Mouse (Mus musculus) CH12.LX (cell line): Measurements from ENCODE around the gene A230050P20Rik.

Source experiments
- MAX ChIP-seq: IDR thresholded peaks from 2 replicates; pipeline ENCODE4 v1.6.1; 2011; ENCODE audit warnings: low read length, improper control_type of control experiment
- POLR2A ChIP-seq: IDR thresholded peaks from 2 replicates; pipeline ENCODE4 v1.6.1; 2011; ENCODE audit warnings: low read depth, mild to moderate bottlenecking, improper control_type of control experiment, low read length

DNA sequence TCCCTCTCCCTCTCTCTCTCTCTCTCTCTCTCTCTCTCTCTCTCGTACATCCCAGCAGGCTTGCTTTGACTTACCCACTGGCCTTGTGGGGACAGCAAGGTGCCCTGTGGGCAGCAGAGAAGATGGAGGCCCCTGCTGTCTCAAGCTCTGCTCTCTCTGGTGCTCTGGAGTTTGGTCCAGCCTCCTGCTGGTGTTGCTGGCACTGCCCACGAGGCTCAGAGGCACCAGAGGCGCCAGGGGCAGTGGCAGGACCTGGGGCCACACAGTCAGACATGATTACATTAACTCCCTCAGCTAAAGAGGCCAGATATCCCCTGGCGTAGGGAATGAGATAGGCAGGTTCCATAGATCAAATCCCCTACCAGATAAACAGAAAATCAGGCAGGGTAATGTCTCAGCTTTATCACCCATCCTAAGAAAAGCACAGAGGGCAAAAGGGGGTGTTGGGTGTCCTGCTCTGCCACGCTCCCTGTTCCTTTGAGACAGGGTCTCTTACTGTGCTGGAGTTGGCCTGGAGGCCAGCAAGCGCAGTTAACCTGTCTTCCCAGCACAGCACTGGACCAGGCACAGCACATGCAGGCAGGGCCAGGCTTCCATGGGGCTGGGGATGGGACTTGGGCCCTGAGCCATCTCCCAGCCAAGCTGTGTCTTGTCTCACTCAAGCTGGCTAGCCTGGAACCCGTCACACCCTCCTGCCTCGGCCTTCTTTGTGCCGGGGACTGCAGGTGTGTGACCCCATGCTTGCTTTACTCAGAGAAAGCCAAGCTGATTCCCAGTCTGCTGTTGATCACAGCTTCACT lies 8.1 kb downstream of the A230050P20Rik start:
- TF ChIP-seq MAX (no peak), POLR2A (no peak)
